Mouse (Mus musculus) thymus, adult 18-20 months (tissue): ENCODE results near the gene 3110082J24Rik.

Experiments used
- DNase-seq, 2 experiments: peaks; one replicate each; pipeline ENCODE4 v3.0.0; 2022; ENCODE audit warnings: mixed read lengths in 2 of 2

The 3110082J24Rik gene

DNA sequence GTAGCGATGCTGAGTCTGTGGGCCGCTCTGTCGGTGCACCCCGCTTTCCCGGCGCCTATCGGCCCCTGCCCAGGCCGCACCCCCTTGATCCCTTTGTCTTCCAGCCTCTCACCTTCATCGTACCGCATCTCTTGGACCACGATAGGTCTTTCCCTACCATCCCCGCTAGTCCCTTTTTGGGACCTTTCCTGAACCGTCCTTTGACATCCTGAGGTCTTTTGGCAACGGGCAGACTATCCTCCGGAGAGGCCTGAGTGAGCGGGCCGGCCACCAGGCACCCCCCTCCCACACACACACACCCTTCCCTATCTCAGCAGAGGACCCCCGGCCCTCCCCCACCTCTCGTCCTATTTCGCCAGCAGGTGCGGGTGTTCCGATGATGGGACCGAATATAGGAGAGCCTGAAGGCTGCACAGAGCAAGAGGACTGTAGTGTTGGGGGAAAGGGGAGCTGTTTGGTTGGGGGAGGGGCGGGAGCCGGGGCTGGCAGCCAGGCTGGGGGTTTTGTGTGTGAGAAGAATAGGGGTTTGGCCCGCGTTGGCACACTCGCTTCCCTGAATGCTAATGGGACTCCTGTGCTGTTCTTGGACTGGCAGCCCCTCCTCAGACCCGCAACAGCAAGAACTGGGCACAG, at the start of gene 3110082J24Rik:
3110082J24Rik (minus strand) TSS at position 419 of the 633 bp plus-strand sequence.
- no peak for DNase-seq

DNA sequence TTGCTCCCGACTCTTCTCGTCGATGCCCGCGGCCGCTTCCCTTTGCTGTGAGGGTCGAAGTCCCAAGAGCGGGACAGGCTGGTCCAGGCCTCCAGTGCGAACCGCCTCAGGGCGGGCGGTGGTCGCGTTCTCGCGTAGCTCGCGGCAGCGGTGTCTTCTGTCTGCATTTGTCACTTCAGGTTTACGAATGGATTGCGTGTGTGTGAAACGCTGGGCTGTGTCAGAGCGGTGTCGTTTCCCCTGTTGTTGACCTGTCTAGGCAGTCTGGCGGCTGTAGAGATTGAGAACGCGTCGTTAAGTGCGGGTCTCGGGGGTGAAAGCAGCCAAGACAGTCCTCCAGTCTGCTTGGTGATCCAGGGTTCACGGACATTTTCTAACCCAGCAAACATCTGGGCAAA, 49.5 kb upstream of the 3110082J24Rik start:
- DNase-seq: no peak

DNA sequence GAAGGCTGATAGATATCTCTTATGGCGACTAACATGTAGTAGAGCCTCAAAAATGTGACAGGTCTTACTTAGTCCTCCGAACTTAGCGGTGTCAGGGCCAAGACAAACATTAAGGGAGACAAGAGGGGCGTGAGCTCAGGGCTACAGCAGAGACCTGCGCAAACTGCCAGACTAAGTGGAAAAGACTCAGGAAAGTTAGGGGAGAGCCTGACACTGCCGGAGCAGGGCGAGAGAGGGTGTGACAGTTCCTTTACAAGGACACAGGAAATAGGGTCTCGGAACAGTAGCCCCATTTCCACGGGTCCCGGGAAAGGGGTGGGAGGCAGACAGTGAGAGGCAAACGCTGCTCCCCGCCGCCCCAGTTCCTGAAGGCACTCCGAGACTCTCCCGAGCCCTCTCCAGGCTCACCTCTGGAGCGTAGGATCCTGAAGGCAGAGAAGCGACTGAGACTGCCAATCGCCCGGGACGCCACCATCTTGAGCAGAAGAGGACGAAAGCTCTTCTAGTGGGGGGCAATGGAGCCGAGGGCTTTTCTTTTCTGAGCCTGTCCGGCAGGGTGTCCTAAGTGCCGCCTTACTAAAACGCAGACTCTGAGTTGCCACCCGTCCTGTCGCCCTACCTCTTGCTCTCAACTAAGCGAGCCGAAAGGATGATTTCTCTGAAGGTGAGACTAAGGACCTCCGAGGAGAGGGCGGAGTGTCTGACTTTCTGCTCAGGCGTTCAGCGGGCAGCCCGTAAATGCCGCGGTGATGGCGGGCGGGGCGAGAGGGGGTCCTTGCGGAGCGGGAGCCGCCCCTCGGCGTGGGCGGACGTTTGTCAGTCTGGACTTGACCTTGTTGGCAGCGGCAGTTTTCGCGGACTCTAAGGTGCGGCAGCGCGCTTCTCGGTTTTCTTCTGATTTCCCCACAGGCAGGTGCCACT, 48.8 kb upstream of the 3110082J24Rik start, which contains the start of the genes Hadha and Hadhb:
Hadha (minus strand) TSS at position 689 of the 921 bp plus-strand sequence.
Hadhb (plus strand) TSS at position 775 of the 921 bp plus-strand sequence.
- peak; percentile 82 to 87 for DNase-seq

DNA sequence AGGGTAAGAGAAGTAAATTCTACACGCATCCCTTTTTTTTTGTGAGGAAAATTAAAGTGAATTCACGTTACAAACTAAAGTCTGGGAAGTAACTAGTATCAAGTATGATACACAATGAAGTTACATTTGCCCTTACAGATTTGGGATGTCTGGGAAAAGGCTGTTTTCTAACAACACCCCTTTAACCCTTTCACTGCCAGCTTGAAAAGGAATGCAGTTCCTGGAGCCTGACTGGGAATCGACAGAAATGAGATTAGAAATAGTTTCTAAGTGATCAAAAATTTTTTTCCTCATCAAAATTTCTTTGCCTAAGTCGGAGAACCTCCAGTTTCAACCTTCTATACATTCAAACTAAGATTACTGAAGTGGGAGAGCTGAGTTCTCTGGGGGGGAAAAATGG, 48.1 kb upstream of the 3110082J24Rik start:
- no peak for DNase-seq

DNA sequence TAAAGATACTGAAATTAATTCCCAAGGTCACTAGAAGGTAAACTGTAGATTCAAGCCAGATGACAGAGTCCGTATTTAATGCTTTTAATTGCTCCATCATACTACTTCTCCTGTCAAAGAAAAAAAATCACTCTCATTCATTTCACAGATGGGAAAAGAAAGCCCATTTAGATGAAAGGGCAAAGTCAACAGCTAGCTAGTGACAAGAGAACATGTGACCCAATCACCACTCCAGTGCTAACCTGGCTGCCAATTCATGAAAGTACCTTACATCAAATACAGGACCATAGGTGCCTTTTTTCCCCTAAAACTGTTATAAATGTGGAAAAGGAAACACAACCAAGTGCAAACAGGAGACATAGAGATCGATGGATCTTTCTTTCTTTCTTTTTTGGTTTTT, 47.3 kb upstream of the 3110082J24Rik start:
- DNase-seq: no peak

DNA sequence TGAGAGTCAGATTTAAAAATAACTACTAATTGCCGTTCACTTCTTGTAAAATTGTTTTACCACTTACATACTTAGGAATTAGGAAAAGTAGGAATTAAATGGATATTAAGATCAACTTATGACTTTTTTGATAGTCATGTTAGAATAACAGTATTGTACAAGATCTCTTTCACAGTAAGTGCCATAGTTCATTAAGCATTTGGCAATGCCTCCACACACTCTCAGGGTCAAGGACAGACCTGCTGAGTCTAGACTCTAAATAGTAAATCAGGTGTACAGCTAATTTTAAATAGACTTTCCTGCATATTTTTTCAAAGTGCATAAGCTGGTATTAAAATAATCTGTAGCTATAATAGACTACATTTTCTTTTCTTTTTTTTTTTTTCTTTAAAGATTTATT, 46.5 kb upstream of the 3110082J24Rik start:
- no peak for DNase-seq

DNA sequence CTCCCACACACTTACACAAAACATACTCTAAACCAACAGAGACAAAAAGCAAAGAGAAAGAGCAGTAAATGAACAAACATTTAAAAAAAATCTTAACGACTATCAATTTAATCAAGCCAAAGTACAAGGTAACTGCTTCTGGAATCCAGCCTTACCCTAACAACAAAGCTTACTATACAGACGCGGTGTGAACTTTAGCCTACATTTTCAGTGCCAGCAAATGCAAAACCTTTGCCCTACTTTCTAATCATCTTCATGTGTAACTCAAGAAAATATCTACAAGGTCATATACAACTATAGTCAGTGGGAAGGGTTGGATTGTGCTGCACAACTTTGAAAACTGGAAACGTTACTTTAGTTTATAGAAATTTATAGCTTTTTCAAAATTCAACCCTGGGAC, 46.1 kb upstream of the 3110082J24Rik start:
- no peak for DNase-seq

DNA sequence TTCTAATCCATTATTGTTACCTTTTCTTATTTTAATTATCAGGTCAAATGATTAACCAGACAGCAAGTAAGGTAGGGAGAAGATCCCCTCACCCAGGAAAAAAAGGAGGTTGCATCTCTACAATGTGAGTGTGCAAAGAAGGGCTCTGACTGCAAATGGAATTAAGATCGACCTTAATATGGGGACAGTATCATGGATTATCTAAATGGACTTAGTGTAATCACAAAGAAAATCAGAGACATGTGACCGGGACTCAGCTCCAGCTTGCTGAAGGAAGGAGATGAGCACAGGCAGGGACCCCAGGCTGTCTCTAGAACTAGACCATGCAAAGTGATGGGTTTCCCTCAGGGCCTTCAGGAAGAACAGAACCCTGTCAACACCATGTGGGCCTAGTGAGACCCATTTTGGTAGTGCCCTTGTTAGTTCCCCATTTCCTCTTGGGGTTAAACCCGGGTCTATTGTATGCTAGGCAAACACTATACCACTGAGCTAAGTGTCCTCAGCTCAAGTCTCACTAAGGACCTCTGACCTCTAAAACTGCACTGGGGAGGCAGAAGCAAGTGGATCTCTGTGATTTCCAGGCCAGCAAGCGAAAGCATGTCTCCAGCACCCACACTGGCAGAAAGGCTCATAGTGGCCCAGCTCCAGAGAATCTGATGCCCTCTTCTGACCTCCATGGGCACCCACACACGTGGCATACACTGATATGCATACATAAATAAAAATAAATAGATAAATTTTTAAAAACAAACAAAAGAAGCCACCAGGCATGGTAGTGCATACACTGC, 42.4 kb upstream of the 3110082J24Rik start:
- no peak for DNase-seq

DNA sequence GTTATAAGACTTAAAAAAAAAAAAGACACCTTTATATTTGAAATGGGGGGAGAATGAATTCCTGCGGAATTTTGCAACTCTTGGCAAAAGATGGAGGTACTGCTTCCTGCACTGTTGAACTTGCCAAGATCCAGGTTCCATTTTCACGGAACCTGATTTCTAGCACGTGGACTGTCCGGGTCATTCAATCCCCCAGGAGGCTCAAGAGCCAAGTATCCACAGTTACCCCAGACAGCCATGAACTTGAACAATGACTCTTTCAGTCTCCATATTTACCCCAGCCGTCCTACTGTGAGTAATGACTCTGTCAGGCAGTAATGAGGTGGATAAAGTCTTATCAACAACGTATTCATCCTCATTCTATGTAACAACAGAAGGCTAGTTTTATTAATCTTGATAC, 40.6 kb upstream of the 3110082J24Rik start:
- DNase-seq: no peak

DNA sequence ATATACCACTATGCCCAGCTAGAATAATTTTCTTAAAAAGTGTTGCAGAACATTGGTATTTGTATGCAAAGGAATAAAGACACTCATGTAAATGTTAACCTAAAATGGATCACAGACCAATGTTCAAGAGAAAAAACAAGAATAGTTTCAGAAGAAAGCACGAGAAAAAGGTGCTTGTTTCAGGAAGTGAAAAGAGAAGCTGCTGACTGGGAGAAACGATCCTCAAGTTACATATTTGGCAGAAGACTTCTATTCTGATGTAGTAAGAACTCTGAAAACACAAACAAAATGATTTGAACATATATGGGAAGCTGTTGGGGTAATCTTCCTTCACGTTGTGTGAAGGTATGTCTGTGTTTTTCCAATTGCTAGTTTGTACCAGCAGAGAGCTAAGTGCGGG, 32.3 kb upstream of the 3110082J24Rik start:
- DNase-seq: no peak

DNA sequence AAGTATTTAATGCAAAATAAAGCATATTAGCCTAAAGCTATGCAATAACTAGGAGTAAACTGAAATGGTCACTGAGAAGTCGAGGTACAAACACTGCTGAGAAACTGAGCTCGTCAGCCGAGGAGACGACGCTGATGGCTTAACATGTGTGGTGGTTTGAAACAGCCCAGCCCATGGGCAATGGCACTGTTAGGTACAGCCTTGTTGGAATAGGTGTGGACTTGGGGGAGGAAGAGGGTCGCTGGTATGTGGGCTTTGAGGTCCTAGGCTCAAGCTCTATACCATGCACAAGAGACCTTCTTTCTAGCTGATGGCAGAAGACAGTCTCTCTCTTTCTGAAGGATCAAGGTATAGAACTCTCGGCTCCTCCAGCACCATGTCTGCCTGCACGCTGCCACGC, 31.4 kb upstream of the 3110082J24Rik start:
- DNase-seq: no peak

DNA sequence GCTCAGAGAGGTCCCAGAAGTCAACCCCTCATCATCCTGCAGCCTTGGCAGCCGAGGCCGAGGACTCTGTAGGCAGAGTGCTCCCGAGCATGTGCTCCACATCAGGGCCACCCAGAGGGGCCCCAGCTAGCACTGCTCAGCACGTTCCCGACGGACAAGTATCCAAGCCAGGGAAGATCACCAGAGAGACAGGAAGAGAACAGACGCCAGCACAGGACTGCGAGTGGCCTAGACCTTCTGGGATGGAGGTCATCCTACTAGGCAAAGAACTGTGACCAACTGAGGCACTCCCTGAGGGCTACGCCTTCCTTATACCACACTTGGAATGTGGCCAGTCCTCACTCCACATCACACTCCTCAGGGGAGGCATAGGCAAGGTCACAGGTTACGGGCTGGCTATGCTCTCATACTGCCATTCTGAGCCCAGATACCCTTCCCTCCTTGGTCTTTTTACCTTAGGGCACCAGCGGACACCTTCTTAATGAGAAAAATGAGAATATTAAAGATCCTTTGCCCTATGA, 29.9 kb upstream of the 3110082J24Rik start:
- DNase-seq: no peak

DNA sequence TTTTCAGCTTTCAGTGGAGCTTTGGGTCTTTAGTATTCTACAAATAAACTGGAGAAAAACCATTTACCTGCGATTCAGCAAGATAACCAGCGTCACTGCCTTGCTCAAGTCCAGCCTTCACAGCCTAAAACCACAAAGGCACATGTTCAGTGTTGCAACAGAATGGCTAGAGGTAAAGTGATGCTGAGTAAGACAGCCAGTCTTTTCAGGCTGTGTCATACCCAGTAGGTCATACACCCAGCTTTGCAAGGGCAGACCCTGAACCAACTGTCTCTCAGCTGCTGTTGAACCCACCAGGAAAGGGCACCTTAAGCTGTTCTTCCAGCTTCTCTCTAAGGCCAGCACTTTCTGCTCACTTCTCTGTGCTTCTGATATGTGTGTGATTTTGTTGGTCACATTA, 26.3 kb upstream of the 3110082J24Rik start:
- DNase-seq: no peak

DNA sequence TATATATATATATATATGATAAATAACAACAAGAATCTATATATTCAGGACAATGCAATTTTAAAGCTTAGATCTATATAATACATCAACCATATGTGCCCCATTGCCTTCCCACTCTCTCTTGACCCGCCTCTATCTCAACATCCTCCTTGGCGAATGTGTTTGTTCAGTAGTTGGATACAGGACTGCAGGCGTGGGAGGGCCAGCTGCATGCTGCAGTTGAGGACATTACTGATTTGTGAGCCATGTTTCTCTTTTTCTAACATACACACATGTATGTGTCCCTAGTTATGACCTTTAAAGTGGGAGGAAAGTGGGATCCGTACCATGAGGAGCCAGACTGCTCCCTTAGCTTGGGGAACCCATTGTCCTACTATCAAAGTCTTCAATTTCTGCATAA, 25.4 kb upstream of the 3110082J24Rik start:
- DNase-seq: no peak

DNA sequence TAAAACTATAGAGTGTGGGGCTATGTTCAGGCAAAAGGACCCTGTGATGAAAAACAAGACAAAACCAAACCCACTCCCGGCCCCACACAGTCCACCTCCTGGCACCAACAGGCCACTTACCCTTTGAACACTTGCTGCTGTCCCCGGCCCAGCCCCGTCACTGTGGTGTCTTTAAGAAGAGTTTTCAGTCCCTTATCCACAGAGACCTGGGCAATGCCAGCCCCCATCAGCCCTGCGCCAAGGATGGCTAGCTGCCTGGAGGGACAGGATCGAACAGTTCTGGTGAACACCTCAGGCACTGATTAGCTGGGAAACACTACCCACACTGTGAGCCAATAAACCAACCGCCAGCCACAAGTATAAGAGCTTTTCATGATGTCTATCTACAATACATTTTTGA, 22.8 kb upstream of the 3110082J24Rik start:
- no peak for DNase-seq

DNA sequence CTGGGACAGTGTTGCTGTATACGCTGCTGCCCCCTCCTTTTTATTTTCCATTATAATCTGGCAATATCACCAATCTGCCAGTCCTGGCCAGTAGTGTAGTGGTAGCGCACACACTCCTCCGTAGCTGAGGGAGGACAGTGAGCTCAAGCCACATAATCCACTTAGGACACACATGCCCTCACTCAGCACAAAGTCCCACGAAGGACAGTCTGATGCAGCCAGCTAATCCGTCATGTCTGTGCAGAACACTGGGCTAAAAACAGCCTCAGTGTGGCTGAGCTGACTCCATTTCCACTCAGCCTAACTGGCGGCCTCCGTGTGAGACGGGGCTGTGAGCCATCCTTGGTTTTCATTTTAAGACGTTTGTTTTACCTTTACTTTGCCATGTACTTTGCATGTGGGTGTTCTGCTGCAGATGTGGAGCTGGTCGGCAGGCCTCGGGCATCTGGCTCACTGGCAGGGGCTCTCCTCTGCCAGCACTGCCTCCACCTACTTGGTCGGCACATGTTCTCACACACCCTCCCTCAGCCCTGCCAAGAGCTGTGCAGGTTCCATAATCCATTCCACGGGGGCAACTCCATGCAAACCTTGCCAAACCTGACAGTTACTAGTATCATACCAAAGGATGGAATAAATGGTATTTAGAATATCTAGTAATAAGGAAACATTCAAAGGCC, 22.2 kb upstream of the 3110082J24Rik start:
- DNase-seq: no peak

DNA sequence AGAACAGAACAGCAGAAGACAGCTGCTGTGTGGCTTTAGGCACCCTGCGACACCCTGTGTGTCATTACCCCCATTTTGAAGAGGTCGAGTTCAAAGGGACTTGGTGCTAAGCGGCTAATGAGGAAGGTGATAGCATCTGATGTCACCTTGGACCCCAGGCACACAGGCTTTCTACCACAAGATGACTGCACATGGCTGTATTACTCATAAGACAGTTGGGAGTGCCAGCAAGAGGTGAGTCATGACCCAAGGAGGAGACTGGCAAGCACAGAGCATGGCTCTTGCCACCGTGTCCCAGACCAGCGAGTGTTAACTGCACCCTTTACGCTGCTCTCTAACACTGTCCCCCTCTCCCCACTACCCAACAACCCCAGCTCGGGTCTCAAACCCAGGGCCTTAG, 20.9 kb upstream of the 3110082J24Rik start:
- DNase-seq: no peak

DNA sequence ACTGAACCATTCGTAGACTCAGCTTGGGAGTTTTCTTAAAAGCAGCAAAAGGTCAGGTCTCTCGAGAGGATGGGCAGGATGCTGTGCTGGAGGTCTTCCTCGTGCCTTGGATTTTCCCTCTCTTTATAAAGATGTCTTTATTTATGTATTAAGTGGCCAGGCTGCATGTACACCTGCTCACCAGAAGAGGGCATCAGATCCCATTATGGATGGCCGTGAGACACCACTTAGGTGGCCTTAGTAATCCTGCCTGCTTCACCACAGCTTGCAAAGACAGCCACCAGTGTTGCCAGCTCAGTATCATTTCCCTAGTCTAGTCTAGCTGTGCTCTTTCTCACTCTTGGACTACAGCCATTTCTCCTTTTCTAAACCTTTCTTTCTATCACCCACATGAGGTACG, 19.7 kb upstream of the 3110082J24Rik start:
- no peak for DNase-seq

DNA sequence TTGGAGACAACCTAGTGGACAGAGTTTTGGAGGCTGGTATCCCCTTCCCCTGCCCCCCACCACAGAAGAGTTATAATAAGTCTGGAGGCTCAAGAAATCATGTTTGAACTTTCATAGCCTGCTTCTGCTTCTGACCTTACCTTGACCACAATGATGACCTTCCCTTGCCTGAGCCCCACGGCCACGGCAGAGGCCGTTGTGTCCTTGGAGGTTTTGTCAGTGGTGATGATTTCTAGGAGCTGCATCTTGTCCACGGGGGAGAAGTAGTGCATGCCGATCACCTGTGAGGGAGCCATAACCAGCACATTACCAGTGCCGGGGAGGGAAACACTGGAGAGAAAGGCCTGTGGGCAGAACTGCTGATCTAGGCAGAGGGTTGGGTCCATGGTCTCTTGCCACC, 16.6 kb upstream of the 3110082J24Rik start:
- DNase-seq: no peak

DNA sequence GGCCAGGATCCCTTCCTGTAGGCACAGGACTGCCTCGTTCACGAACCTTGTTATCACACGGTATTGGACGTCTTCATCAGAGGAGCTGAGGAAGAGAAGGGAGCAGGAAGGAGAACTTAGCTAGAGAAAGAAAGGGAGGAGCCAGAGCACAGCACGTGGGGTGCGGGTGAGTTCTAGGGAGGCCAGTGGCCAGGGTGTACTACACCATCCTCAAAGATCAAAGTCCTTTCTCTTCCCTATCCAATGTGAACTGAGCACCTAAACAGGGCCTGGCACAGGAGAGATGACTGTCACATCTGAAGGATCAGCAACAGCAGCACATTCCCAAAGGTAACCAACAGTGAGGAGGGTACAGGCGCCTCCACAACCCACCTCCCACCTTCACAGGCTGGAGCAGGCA, 14.2 kb upstream of the 3110082J24Rik start:
- no peak for DNase-seq

DNA sequence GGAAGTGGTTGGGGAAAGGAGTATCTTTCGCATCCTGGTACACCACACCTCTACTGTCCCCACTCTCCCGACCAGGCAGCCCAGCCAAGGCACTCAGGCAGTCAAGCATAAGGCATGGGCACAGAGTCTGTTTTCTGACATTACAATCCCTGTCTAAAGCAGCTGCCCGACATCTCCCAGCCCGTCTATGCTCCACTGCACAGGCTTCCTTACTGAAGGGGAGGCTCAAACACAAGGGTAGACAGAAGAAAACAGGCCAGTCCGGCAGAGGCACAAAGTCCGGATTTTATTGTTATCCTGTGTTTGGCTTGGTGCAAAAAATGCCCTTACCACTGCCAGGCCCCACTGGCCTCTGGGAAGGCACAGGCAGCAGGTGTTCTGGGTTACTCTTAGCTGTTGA, 13.3 kb upstream of the 3110082J24Rik start:
- no peak for DNase-seq

DNA sequence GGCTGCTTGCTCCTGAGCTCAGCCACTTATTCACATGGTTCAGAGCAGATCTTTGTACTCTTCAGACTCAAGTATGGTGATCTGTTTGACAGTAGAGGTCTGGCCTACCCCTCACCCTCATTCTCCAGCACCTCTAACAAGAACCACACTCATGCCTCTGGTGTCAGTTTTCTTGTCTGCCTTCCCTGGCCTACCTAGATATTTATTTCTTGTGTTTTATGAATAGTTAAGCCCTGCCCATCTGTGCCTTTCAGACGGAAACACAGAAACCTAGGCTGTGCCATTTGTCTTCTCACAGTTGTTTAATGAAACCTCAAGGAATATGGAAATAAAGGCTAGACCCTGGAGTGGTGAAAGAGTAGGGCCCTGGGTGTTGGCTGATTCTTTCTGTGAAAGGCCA, 12.1 kb upstream of the 3110082J24Rik start:
- no peak for DNase-seq

DNA sequence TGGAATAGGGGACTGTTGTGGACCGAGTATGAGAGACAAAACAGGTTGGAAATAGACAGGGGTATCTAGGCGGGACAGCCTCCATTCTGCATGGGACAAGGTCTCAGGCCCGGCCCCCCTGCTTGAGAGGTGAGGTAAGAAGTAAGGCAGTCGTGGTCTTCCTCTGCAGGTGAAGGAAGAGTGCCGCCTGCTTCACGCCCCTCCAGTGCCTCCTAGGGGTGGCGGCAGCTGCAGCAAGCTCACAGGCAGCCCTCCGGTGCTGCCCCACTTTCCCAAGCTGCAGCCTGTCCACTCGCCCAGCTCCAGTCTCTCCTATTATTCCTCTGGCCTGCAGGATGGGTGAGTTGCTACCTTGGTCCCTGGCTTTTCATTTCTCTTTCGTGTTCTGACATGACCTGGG, 9.8 kb upstream of the 3110082J24Rik start:
- DNase-seq: no peak
